Comparison of ENCODE assay signal across 9 mouse cellular contexts in genomic region chr11:67468846-67469245, GRCm38 (mm10). TPM values are rescaled to one million over a fixed set of nuclear protein-coding genes. Genes with fewer than 3 reads are reported as not detected.
DNase-seq lines count a peak whose midpoint lies in the region; ATAC-seq and TF ChIP-seq lines count a peak whose summit lies in the region.
"Had no signal": no experiment of that assay in that cellular context is flagged by ENCODE, and none has a peak within 500 bp of the region (broad histone marks: within the 10 kb centered on the region; RNA-seq: fewer than 3 reads in every experiment).

No protein-coding gene starts in this region.

- no peak overlapping the region for H3K4me3 ChIP-seq in heart, embryonic 11.5 days (ENCODE audit: low read depth, low read length)
- H3K4me3 ChIP-seq in ES-E14 (ENCODE audit: insufficient read depth in 1 of 2, low read depth in 1 of 2, low read length in 2 of 2, poor library complexity in 1 of 2, severe bottlenecking in 1 of 2), result no peak overlapping the region
- no peak overlapping the region for H3K4me3 ChIP-seq in bone marrow macrophage, adult 2 months (ENCODE audit: insufficient read depth, low read length)
- H3K4me3 ChIP-seq in intestine, postnatal 0 days (ENCODE audit: low read depth, low read length), result no peak overlapping the region

- H3K9ac ChIP-seq in heart, embryonic 11.5 days (ENCODE audit: low read depth, low read length), result no peak overlapping the region
- H3K9ac ChIP-seq in ES-E14 (ENCODE audit: insufficient read depth, low read depth, low read length, poor library complexity, severe bottlenecking), result no peak overlapping the region
- no peak overlapping the region for H3K9ac ChIP-seq in intestine, postnatal 0 days (ENCODE audit: low read depth, low read length)

- no peak for TF ChIP-seq POLR2A in bone marrow macrophage, adult 2 months (IDR thresholded peaks at IDR 0.05; ENCODE audit: borderline replicate concordance, low read depth, low read length)

- WGBS in heart, embryonic 11.5 days (ENCODE audit: insufficient replicate concordance), result 62% methylated on average over 7 of the region's 7 CpGs
- WGBS in intestine, postnatal 0 days, result 72% methylated on average over 7 of the region's 7 CpGs

- in situ Hi-C loops in ES-E14 (cut with MboI; ENCODE audit: low sequenced_read_pairs in 2 of 2, unreplicated experiment in 2 of 2), result no loop called here

- H3K27me3 ChIP-seq in heart, embryonic 11.5 days (ENCODE audit: control insufficient read depth, insufficient read depth, low read length), result no peaks in the 10 kb centered on the region
- H3K27me3 ChIP-seq in intestine, postnatal 0 days (replicated peaks; ENCODE audit: control insufficient read depth, insufficient read depth, low read length), result no peaks in the 10 kb centered on the region

- no peak overlapping the region for H3K4me2 ChIP-seq in heart, embryonic 11.5 days
- H3K4me2 ChIP-seq in intestine, postnatal 0 days (replicated peaks; ENCODE audit: low read depth), result no peak overlapping the region

- no peaks in the 10 kb centered on the region for H3K9me3 ChIP-seq in heart, embryonic 11.5 days (replicated peaks; ENCODE audit: control insufficient read depth, low read length)
- H3K9me3 ChIP-seq in ES-E14 (ENCODE audit: control insufficient read depth, insufficient read depth, low read depth, low read length), result no peaks in the 10 kb centered on the region
- H3K9me3 ChIP-seq in intestine, postnatal 0 days (ENCODE audit: control insufficient read depth), result no peaks in the 10 kb centered on the region

- peak; percentile 96 for DNase-seq in heart, adult 11 months
- DNase-seq in ES-E14 (ENCODE audit: low read depth, low spot score), result peak; percentile 35
- DNase-seq in kidney, adult 9 months, result peak; percentile 34
- no peak for DNase-seq in yolk sac, embryonic 10.5 days (ENCODE audit: low spot score)
- no peak for DNase-seq in neural tube, embryonic 10.5 days (ENCODE audit: extremely low spot score, low spot score)

- H3K27ac ChIP-seq in heart, embryonic 11.5 days (ENCODE audit: low read depth, low read length), result no peak overlapping the region
- H3K27ac ChIP-seq in ES-E14 (ENCODE audit: insufficient read depth, low read depth, low read length, poor library complexity, severe bottlenecking), result no peak overlapping the region
- peak overlapping the region; percentile 10 for H3K27ac ChIP-seq in bone marrow macrophage, adult 2 months (ENCODE audit: insufficient read depth, low read depth, low read length)
- H3K27ac ChIP-seq in intestine, postnatal 0 days (ENCODE audit: low read depth, low read length), result no peak overlapping the region
- H3K27ac ChIP-seq: macrophage had no signal

- TF ChIP-seq CTCF in bone marrow macrophage, adult 2 months (IDR thresholded peaks at IDR 0.05; ENCODE audit: low read depth, low read length), result no peak
- TF ChIP-seq CTCF in intestine, postnatal 0 days (IDR thresholded peaks at IDR 0.05; ENCODE audit: low read depth), result no peak

- H3K36me3 ChIP-seq in heart, embryonic 11.5 days (ENCODE audit: control insufficient read depth, insufficient read depth, low read length), result no peaks in the 10 kb centered on the region
- no peaks in the 10 kb centered on the region for H3K36me3 ChIP-seq in ES-E14 (ENCODE audit: control insufficient read depth, insufficient read depth, low read length, poor library complexity, severe bottlenecking)
- H3K36me3 ChIP-seq in intestine, postnatal 0 days (ENCODE audit: control insufficient read depth, insufficient read depth), result no peaks in the 10 kb centered on the region

- no peak for ATAC-seq in heart, embryonic 11.5 days (replicated peaks; ENCODE audit: insufficient number of reproducible peaks, low FRiP score, low TSS enrichment)
- ATAC-seq in intestine, postnatal 0 days, result no peak

- no peaks in the 10 kb centered on the region for H3K4me1 ChIP-seq in heart, embryonic 11.5 days (ENCODE audit: control insufficient read depth, insufficient read depth, low read length)
- peaks cover 2 to 4% of the 10 kb centered on the region in 2 experiments; a peak in 2 of 4 replicates for H3K4me1 ChIP-seq in ES-E14 (ENCODE audit: control insufficient read depth in 2 of 2, insufficient read depth in 2 of 2, low read length in 2 of 2, poor library complexity in 1 of 2)
- peaks cover 15% of the 10 kb centered on the region for H3K4me1 ChIP-seq in bone marrow macrophage, adult 2 months (ENCODE audit: control insufficient read depth, insufficient read depth, low read length)
- H3K4me1 ChIP-seq in intestine, postnatal 0 days (replicated peaks; ENCODE audit: control insufficient read depth, insufficient read depth, low read length), result no peaks in the 10 kb centered on the region

TF ChIP-seq in ES-E14, 5 proteins besides CTCF, POLR2A, EP300 and RAD21:
- no peak for TF ChIP-seq ZNF384 (IDR thresholded peaks at IDR 0.05; ENCODE audit: low read depth, low read length)
- TF ChIP-seq MAFK (IDR thresholded peaks at IDR 0.05; ENCODE audit: insufficient read depth, low read depth, low read length), result no peak
- TF ChIP-seq HCFC1 (IDR thresholded peaks at IDR 0.05; ENCODE audit: borderline replicate concordance, insufficient read depth, low read length), result no peak
- TF ChIP-seq CHD2 (IDR thresholded peaks at IDR 0.05; ENCODE audit: low read depth, low read length), result no peak
- no peak for TF ChIP-seq ZC3H11A (IDR thresholded peaks at IDR 0.05; ENCODE audit: borderline replicate concordance, low read depth, low read length)

RNA-seq across cellular contexts. Expression of gene Gas7, which starts 13.6 kb away (rescaled TPM):
- 5.3 and 5.4 TPM in 2 replicates for polyA plus RNA-seq in heart, embryonic 11.5 days (2014; fragmentation: Nextera tagmentation; extraction: Ambion mirVana)
- 2.0 and 2.4 TPM in 2 replicates for total RNA-seq in ES-E14 (2012; rRNA removed)
- 315 and 355 TPM in 2 replicates for polyA plus RNA-seq in bone marrow macrophage, adult 2 months (2012; ENCODE audit: insufficient read depth, insufficient read length, missing spikeins)
- polyA plus RNA-seq in intestine, postnatal 0 days (2015; fragmentation: Nextera tagmentation; extraction: Ambion mirVana), result 5.4 and 5.7 TPM in 2 replicates

Comparison
In these comparisons a context has a peak if more than half of its experiments do, and no peak if none do; other contexts are left out.
1. DNase-seq: peak in heart, adult 11 months (single experiment), ES-E14 (single experiment) and kidney, adult 9 months (single experiment); none in yolk sac, embryonic 10.5 days (single experiment) and neural tube, embryonic 10.5 days (single experiment).
2. RNA of gene Gas7, which starts 13.6 kb away (polyA plus RNA-seq): 315 to 355 TPM in bone marrow macrophage, adult 2 months; 5.4 to 5.7 TPM in intestine, postnatal 0 days and 5.3 to 5.4 TPM in heart, embryonic 11.5 days; every median in the first group is over 10 times any median in the second.